Mouse (Mus musculus) frontal cortex, postnatal 14 days (tissue): ENCODE results near the gene Foxk2.

ENCODE experiments used
- DNase-seq, 2 experiments: peaks; one replicate each; pipeline ENCODE4 v3.0.0; 2022; ENCODE audit warnings: low spot score in 2 of 2

The Foxk2 gene

GRCm38 (mm10) chr11:121259160-121260100 is at the start of gene Foxk2:
Gene Foxk2 (plus strand): TSS chr11:121259990.
- DNase-seq, result peak; percentile 80 to 85

- DNase-seq, result no peak
Measured at GRCm38 (mm10) chr11:121216831-121217230, 43.0 kb upstream of the Foxk2 start.

- no peak for DNase-seq
Measured at GRCm38 (mm10) chr11:121219776-121220175, 40.0 kb upstream of the Foxk2 start.

- no peak for DNase-seq
Measured at GRCm38 (mm10) chr11:121220771-121221170, 39.0 kb upstream of the Foxk2 start.

GRCm38 (mm10) chr11:121221321-121222010 is 38.3 kb upstream of the Foxk2 start:
- no peak for DNase-seq

- no peak for DNase-seq
Measured at GRCm38 (mm10) chr11:121228129-121229017, 31.4 kb upstream of the Foxk2 start.

GRCm38 (mm10) chr11:121229018-121229439 is 30.8 kb upstream of the Foxk2 start, which contains the start of gene Cybc1:
Gene Cybc1 (minus strand): TSS chr11:121229322.
- peak; percentile 50 for DNase-seq

- no peak for DNase-seq
Measured at GRCm38 (mm10) chr11:121231191-121231590, 28.6 kb upstream of the Foxk2 start.

GRCm38 (mm10) chr11:121231628-121232291 is 28.0 kb upstream of the Foxk2 start:
- DNase-seq, result no peak

- no peak for DNase-seq
Measured at GRCm38 (mm10) chr11:121232706-121233105, 27.1 kb upstream of the Foxk2 start.

- DNase-seq, result no peak
Measured at GRCm38 (mm10) chr11:121235475-121236238, 24.1 kb upstream of the Foxk2 start.

GRCm38 (mm10) chr11:121236564-121237344 is 23.0 kb upstream of the Foxk2 start, which contains the start of gene Narf:
Gene Narf (plus strand): TSS chr11:121237253.
- DNase-seq, result peak; percentile 98 to 100

- no peak for DNase-seq
Measured at GRCm38 (mm10) chr11:121237345-121238128, 22.3 kb upstream of the Foxk2 start.

- DNase-seq, result no peak
Measured at GRCm38 (mm10) chr11:121239669-121240068, 20.1 kb upstream of the Foxk2 start.

- DNase-seq, result no peak
Measured at GRCm38 (mm10) chr11:121250196-121250595, 9.6 kb upstream of the Foxk2 start.

GRCm38 (mm10) chr11:121260211-121260906 is 569 bp downstream of the Foxk2 start:
- peak; percentile 27 to 39 for DNase-seq

- DNase-seq, result no peak
Measured at GRCm38 (mm10) chr11:121261074-121261473, 1.3 kb downstream of the Foxk2 start.

GRCm38 (mm10) chr11:121277516-121277915 is 17.7 kb downstream of the Foxk2 start:
- no peak for DNase-seq
